Mouse (Mus musculus) heart, adult 18-20 months (tissue): Measurements from ENCODE around the gene Paxbp1. TPM values are rescaled to one million over a fixed set of nuclear protein-coding genes. Genes with fewer than 3 reads are reported as not detected.

Experiments used
- DNase-seq, 2 experiments: peaks; one replicate each; pipeline ENCODE4 v3.0.0; 2021 to 2022; ENCODE audit warnings: mixed read lengths in 1 of 2
- total RNA-seq, 2 experiments: library from RNA; stranded (reverse); gene quantifications; 2 replicates each; pipeline ENCODE4 v1.2.3; 2021

Gene Paxbp1
- total RNA-seq, 2 experiments from 2014 or later, result 11.3 to 12.4 TPM

DNA sequence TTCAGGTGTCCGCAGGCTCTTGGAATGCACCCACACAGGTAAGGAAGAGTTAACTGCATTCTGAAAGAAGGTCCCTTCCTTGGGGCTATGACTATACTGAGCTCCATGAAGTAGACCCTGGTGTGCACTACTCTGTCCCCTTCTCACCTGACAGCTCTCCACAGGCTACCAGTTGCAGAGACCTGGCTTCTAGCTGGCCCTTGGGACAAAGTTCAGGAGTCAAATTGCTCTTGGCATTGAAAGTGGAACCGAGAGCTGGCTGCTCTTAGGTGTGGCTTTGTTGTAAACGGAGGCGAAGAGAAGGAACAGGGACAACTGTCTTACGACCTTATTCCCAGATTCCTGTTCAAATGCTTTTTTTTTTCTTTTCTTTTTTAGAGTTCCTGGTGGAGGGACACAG, 10.8 kb upstream of the Paxbp1 start:
- no peak for DNase-seq

DNA sequence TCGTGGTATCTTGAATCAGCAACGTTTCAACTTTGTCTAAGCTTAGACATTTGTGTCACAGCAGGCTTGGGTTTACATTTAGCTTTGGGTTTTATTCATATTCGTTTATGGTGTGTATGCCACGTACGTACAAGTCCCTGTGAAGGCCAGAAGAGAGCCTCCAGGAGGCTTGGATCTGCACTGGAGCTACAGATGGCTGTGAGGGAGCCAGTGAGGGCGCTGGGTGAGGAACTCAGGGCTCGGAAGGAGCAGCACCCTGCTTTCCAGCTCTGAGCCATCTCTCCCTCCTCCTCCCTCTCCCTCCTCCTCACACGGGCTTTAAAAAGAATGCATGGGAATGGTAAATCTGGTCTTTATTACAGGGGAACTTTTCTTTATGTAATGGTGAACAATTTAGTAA, 9.3 kb upstream of the Paxbp1 start:
- DNase-seq, result no peak

DNA sequence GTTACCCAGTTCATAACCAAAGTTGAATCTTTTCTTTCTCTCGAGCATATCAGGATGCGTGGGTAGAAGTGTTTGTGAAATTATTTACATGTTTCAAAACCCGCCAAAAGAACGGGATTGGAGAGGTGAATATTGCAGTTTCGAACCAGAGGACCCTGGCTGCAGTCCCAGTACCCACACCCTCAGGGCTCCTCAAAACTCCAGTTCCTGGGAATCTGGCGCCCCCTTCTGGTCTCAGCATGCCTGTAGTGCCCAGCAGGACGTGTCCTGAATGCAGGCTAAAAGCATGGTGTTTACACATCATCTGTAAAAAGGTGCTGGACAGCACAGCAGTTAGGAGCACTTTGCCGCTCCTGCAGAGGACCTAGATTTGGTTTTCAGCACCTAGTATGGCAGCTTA, 1.2 kb upstream of the Paxbp1 start:
- DNase-seq, result peak; percentile 39 to 60

DNA sequence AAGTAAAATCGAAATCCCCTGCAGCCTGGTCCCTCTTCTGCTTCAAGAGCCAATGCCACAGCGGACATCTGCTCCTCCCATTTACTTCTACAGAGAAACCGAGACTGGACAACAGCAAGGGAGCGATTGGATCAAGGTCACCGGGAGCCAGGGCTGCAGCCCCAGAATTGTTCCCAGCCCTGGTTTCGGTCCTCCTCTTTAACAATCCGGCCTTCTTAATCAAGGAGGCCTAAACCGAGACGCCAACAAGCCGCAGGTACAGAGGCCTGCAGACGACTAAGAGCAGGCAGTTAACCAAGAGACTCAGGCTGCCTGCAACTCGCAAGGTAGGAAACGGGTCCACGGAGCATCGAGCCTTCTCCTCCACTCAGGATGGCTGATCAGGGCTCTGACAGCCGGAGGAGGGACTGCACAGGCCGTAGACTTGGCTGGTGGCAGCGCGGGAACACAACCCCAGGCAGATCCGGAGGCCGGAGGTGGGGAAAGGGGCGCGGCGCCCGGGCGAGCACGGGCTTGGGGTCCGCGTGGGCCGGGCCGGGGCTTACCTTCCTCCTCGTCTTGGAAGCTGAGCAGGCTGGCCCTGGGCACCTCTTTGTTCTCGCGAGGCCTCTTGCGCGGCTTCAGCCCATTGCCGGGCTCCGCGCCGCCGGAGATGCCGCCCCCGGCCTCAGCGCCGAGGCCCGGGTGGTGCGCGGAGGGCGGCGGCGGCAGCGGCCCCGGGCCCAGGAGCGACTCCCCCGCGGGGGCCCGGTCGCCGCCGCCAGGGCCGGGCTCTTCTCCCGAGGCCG, 688 bp downstream of the Paxbp1 start:
- DNase-seq, result peak; percentile 47 to 48

DNA sequence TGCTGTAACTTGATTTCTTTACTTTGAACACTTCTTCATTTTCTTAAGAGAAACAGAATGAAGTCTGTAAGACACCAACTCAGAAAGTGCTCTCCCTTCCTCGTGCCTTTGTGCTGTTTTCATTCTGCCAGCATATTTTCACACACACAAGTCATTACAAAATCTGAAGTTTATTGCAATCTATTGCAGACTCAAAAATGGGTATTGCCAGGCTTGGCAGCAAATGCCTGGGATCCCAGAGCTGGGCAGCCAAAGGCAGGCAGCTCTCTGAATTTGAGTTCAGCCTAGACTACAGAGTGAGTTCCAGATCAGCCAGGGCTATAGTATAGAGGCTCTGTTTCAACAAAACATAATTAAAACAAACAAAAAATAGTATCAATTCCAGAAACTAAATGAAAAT, 1.7 kb downstream of the Paxbp1 start:
- DNase-seq, result no peak

DNA sequence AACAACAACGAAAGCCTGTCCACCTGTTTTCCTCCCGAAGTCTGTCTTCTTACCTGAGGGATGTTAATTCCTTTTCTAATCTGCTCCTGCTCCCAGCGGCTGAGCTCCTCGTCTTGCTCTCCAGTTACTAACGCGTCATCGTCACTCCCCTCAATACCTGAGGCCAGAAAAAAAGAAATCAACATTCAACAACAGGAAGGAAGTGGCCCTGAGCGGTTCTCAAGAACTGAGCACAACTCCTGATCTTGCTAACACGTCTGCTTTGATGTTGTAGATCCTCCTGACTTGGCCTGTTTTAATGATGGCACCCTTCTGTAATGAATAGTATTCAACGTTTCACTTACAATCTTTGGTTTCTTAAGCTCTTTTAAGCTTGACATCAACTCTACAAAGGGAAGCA, 8.5 kb downstream of the Paxbp1 start:
- DNase-seq, result no peak

DNA sequence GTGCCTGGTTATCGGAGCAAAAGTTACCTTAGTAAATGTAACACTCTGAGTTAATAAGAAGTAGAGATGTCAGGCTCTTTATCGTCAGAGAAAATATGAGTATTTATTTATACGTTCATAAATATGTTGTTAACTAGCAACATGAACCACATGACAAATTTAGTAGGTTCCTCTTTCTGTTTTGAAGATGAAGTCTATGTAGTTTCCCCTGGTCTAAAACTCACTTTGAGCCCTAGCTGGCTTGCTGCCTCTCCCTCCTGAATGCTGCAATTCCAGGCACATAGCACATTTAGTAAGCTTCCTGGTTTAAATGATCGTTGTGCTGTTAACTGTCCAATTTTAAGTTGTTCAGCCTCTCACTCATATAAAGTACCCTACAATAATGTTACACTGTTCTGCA, 13.6 kb downstream of the Paxbp1 start:
- no peak for DNase-seq

DNA sequence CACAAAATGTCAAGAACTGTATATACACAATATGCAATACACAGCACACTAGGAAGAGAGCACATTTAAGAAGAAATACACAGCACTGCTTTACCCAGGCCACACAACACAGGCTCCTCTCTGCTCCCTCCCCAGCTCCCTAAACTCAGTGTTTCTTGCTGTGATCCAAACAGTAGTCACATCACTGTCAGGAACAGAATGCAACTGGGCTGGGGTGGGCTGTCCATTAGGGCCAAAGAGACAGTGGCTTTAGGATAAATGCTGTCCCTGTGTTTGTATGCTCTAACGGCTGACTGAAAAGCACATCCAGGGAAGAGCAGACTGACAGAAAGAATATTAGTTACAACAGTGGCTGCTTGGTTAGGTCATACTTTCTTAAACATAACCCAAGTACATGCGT, 14.4 kb downstream of the Paxbp1 start:
- no peak for DNase-seq

DNA sequence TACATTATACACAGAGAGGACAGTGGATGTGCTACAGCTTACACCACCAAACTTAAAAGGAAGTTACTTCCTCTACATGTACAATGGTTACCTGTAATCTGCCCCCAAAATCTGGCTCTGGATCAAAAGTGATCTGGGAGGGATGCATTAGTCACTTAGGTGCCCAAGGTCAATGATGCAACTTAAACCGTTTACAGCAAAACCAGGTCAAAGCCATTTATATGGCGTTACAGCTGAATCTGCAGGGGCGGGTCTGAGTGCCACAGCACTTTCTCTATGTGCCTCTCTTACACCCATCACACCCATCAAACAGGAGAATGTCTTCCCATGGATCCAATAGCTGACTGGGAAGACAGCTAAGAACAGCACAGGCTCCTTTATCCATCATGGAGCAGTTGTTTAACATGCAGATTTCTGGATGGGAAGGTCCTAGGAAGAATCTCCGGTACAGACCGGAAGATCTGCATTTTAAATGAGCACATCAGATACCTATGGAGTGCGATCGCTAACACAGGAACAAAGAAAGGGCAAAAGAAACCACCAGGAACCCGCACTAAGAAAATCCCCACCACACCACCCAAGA, 15.1 kb downstream of the Paxbp1 start:
- DNase-seq, result no peak

DNA sequence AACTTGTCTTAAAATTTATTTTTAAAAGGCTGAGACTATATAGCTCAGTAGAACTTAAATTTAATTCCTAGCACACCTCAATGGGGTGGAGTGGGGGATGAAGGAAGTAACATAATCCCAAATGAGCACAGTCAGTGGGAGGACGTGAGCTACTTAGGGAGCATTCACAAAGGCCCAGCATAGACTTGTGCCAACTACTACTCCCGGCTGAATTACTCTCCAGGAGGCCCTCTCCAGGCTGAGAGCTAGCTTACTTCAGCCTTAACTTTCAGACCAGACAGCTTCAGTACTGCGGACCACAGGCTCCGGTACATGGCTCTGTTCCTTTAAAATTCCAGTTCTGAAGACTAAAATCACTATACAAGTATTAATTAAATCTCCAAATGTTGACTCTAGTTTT, 18.1 kb downstream of the Paxbp1 start:
- no peak for DNase-seq

DNA sequence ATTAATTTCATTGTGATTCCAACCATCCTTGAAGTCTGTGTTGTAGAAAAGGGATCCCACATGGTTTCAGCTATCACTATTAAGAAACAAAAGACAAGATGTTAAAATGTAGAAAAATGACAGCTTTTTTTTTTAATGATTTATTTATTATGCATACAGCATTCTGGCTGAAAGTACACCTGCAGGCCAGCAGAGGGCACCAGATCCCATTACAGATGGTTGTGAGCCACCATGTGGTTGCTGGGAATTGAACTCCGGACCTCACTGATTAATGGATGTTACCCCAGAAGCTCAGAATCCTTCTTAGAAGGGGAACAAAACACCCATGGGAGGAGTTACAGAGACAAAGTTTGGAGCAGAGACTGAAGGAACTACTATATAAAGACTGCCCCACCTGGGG, 21.0 kb downstream of the Paxbp1 start:
- peak in 1 of 2 experiments; percentile 29 for DNase-seq

DNA sequence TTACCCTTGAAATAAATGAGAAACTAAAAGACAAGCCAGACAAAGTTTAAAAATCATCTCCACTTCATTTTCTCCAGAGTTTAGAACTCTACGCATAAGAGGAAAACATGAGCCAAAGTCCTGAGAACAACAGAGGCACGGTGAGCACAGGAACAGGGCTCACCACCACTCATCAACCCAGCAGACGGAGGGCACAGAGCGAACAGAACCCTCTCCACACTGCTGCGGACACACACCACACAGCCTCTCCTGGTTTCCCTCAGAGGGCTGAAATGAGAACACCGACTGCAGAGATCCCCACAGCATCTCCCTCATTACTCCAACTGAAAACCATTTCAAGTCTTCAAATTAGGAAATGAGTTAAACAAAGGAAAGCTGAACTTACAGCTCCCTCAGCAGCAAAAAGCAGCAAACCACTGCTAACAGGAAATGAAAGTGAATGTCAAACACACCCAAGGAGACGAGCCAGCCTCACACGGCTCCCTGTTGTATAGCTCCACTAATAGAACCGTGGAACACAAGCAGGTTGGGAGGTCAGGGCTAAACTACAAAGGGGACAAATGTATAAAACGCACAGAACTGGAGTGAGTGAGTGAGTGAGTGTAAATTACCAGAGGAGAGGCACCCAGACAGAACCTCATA, 23.4 kb downstream of the Paxbp1 start:
- DNase-seq, result no peak

DNA sequence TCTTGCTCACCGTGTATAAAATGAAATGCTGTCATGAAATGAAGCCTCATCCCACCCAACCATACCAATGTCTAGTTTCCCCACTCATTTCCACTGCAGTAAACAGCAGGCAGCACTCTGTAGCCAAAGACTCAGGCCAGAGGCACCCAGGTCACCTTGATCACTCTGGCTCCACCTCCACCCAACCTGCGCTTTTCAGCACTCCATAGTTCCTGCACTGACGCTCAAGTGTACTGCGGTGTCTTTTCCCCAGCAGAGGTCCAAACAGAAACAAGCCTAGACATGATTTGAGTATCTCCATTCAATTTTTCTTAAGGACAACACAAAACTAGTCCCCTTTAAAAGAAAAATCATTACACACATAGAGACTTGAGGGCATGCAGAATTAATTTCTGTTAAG, 24.9 kb downstream of the Paxbp1 start:
- no peak for DNase-seq

DNA sequence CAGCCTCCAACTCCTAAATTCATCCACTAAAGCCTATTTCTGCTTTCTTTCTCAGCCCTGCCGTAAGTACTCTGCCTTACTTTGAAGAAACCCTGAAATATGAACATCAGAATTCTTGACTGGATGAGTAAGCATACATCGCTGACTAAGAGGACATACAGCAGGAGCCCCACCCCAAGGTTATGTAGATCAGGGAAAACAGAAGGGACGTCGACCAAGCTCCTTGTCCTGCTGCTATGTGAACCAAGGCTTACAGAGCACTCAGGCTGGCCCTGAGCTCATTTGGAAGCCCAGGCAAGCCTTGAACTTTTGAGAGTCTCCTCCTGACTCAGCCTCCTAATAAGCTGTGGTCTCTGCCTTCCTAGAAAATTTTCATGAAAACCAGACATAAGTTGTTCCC, 28.6 kb downstream of the Paxbp1 start:
- no peak for DNase-seq

DNA sequence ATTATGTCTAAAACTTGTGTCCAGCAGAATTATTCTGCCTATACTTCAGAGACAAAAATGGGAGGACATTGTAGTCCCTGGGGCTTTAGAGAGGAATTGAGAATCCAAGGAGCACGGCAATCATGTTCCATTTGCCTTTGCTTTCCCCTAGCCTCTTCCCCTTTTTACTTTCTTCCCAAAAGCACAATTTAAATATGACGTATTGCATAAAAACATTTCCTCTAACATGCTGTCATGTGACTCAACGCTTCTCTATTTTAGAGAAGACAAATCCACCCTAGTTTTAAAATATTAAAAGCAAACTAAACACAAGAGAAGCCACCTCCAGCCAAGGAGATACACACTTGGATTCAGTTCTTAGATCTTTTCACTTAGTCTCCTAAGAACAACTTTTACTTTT, 32.5 kb downstream of the Paxbp1 start:
- DNase-seq, result peak in 1 of 2 experiments; percentile 19

DNA sequence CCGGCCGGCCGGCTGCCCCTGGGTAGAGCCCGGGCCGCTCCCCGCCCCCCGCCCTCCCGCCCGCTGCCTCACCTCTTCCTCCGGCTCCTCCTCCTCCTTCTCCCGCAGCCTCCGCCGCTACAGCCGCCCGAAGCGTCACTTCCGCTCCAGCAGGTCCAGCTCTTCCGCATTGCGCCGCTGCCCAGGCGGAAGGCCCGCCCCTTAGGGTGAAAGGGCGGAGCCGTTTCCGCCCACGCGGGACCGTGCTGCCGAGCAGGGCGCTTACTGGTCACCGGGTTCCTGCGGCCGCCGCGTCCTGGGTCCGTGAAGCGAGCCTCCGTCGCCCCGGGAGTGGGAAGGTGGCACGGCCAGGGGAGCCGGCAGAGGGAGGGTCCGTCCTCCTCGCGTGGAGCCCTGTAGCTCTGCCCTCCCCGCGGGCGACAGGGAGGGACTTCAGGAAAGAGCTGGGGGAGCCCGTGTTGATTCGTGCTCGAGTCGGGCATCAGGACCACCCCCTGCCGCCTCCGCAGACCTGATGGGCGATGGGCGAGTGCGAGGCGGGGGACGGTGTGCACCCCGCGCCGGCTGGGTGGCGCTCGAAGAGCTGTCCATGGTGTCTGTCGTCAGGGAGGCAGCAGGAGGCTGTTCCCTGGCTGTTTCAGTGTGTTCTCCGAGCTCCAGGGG, 33.2 kb downstream of the Paxbp1 start, which contains the start of gene Synj1:
TSS of gene Synj1 (minus strand) at position 288 of the 663 bp plus-strand sequence.
- DNase-seq, result peak; percentile 91 to 96

DNA sequence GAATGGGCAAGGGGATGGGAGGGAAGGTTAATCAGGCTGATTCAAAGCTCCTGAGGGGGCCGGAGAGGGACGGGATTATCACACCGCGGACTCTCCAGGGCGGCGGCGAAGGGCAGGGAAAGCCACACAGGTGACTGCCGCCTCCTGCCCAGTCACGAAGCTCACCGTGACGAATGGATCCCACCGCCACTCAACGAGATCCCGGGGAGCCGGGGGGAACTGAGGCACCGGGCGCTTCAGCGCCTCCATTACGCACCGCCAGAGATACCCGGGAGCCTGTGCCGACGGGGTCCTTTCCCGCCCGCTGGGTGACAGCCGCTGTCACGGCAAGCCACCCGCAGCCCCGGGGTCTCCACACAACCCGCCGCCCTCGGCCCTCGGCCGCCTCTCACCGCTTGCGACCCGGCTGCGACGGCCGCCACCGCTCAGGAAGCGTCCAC, 33.7 kb downstream of the Paxbp1 start:
- no peak for DNase-seq

DNA sequence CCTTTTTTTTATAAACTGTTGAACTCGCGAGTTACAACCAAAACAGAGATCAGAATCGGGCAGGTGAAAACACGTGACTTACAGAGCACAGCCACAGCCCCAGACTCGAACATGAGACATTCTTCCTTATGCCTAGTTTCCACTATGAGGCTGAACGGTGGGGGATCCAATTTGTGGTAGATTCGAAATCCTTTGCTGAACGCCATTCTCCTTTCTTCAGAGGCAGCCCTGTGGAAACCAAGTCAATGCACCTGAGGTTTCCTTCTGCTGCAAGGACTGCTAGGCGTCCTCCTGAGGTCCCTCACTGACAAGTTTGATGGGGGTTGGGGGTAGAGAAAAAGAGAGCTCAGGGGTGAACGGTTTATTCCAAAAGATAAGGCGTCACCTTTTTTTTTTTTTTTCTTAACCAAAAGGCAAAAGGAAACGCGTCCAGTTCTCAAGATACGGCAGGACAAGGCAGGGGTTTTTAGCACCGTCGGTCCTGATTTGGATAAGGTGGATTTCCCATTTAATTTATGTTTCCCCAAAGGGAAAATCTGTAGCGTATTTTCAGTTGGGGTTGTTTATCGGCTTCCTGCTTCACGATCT, 34.3 kb downstream of the Paxbp1 start:
- DNase-seq, result peak in 1 of 2 experiments; percentile 25

DNA sequence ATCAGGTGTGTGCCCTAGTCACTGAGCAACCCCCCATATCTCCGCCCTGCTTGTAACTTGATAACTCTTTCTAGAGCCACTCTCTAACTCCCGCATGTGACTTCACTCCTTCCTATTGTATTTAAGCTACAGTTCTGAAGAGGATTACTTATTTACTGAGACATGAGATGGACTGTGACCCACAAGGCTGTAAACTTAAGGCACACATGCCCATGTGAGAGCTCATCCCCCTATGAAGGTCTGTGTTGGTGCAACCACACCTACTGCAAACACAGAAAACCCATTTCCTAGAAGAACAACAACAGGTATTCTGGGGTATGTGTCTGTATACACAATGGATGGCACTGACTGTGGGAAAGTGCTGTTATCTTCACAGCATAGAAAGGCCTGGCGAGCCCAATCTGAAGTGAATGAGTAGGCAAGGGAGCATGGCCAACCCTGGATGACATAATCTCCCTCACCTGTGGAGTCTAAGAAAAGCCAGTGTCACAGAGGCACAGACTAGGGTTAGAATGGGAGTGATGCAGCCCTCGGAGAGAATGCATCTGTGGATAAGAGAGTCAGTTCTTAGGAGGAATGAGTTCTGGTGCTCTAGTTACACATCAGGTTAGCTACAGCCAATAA, 39.3 kb downstream of the Paxbp1 start:
- DNase-seq, result no peak

DNA sequence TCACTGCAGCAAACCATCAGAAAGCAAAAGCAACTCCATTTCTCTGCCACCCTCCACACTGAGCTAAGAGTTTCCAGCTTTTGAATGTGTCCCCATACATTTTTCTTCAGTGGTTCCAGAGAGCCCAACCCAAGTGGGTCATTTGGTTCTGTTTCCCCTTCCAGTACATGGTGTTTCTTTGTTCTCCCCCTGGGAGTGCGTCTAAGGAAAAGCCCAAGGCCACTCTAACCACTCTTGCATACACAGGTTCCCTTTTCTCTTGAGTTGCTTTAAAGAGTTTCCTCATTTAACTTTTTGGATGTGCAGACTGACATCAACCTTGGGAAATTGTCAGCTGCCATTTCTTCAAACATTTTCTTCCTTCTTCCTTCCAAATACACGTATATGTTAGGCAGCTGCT, 43.2 kb downstream of the Paxbp1 start:
- peak in 1 of 2 experiments; percentile 43 for DNase-seq

DNA sequence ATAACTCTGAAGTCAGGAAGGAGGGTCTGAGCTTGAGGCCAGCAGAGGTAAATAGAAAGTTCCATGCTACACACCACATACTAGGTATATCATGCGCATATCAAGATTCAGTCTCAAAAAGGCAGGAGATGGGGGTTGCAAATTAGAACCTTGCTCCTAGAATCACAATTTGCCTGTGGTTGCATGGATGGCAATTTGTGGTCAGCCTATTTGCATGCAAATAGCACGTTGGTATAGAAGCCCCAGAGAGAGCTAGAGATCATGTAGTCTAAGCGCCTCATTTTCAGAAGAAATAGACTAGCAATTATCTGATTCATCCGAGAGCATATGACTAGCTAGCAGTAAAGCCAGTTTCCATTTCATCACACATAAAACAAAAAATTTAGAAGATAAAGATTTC, 44.5 kb downstream of the Paxbp1 start:
- no peak for DNase-seq

DNA sequence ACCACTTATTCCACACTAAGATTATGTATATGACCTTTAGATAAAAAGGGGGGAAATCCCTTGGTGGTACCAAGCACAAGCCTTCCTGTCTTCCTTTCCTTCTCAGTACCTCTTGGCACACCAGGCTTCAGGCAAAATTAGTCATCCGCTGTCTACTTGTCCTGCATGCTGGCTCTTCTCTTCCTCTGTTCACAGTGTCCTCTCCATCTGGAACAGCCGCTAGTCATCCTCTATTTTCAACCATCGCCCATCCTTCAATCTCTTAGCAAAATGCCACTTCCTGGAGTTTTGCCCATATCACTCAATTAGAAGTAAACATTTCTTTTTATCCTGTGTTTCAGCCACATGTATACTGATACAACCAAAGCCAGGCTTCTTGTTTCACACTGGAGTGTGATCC, 46.5 kb downstream of the Paxbp1 start:
- DNase-seq, result no peak
